Mouse (Mus musculus) hindbrain, postnatal 0 days (tissue): ENCODE results near the gene Fbxl5. TPM values are rescaled to one million over a fixed set of nuclear protein-coding genes. Genes with fewer than 3 reads are reported as not detected.

Source experiments
- ATAC-seq: fragments of 200-750 bp; cut with Nextera tagmentation; 2 replicates; pipeline ENCODE4 v1.8.0; 2017; ENCODE audit warnings: mild to moderate bottlenecking, moderate TSS enrichment, moderate library complexity
- DNase-seq: peaks from one replicate; pipeline ENCODE4 v3.0.0-alpha.2; 2015; ENCODE audit warnings: low spot score
- H3K27ac ChIP-seq: fragments of 300-500 bp; sonication (generic); 2 replicates; pipeline ENCODE4 v1.5.1; 2014; ENCODE audit warnings: mild to moderate bottlenecking
- H3K27me3 ChIP-seq: fragments of 300-500 bp; sonication (generic); 2 replicates; pipeline ENCODE4 v1.6.1; 2014; ENCODE audit warnings: low read length, mixed read lengths; ENCODE audit not compliant: insufficient read depth
- H3K36me3 ChIP-seq: fragments of 300-500 bp; sonication (generic); 2 replicates; pipeline ENCODE4 v1.6.1; 2014; ENCODE audit warnings: low read length, mixed read lengths; ENCODE audit not compliant: insufficient read depth
- H3K4me1 ChIP-seq: fragments of 300-500 bp; sonication (generic); 2 replicates; pipeline ENCODE4 v1.6.1; 2014; ENCODE audit warnings: antibody characterized with exemption, low read length, mixed read lengths; ENCODE audit not compliant: insufficient read depth
- H3K4me2 ChIP-seq: fragments of 300-500 bp; sonication (generic); 2 replicates; pipeline ENCODE4 v1.6.1; 2014; ENCODE audit warnings: low read depth, mild to moderate bottlenecking, low read length, moderate library complexity, mixed read lengths
- H3K4me3 ChIP-seq: fragments of 300-500 bp; sonication (generic); 2 replicates; pipeline ENCODE4 v1.5.1; 2014; ENCODE audit warnings: low read length
- H3K9ac ChIP-seq: fragments of 300-500 bp; sonication (generic); replicated peaks from 2 replicates; pipeline ENCODE4 v1.6.1; 2014; ENCODE audit warnings: mild to moderate bottlenecking, low read length, moderate library complexity, mixed read lengths
- H3K9me3 ChIP-seq: fragments of 300-500 bp; sonication (generic); 2 replicates; pipeline ENCODE4 v1.6.1; 2016; ENCODE audit warnings: low read length, mixed read lengths
- CTCF ChIP-seq: IDR thresholded peaks from 2 replicates; pipeline ENCODE4 v1.5.1; 2016; ENCODE audit warnings: antibody characterized with exemption, control low read depth, low read depth
- WGBS: fragments of 180-500 bp; shearing (Covaris S2); extraction: QIAGEN DNeasy Blood & Tissue Kit; methylation state at CpG from one replicate; pipeline ENCODE4 v1.1.7; 2014; 5-methylcytosine and 5-hydroxymethylcytosine counted together
- polyA plus RNA-seq: library from polyadenylated mRNA; unstranded; fragments of >200 nt; fragmentation: Nextera tagmentation; extraction: Ambion mirVana; gene quantifications from 2 replicates; pipeline ENCODE4 v1.2.1, GENCODE M21; 2015
- total RNA-seq: library from RNA; depleted of rRNA; stranded (reverse); fragments of >200 nt; gene quantifications from 2 replicates; pipeline ENCODE4 v1.2.3, GENCODE M21; 2014

The Fbxl5 gene
- total and polyA plus RNA-seq, 2 experiments from 2014 or later = 74.7 to 88.1 TPM

GRCm38 (mm10) chr5:43860096-43860495 lies 38.7 kb upstream of the Fbxl5 start:
- H3K4me2 ChIP-seq = no peak overlapping the region
- no peak overlapping the region for H3K4me3 ChIP-seq
- no peaks in the 10 kb centered on the region for H3K9me3 ChIP-seq
- no peak overlapping the region for H3K9ac ChIP-seq
- ATAC-seq (no peak), DNase-seq (no peak)
- no peaks in the 10 kb centered on the region for H3K36me3 ChIP-seq
- no peak overlapping the region for H3K27ac ChIP-seq
- no peaks in the 10 kb centered on the region for H3K27me3 ChIP-seq
- TF ChIP-seq CTCF = no peak
- 95% methylated on average over 5 of the region's 5 CpGs for WGBS
- H3K4me1 ChIP-seq = no peaks in the 10 kb centered on the region

- no peaks in the 10 kb centered on the region for H3K36me3 ChIP-seq
- no peak for DNase-seq
- no peak overlapping the region for H3K4me3 ChIP-seq
- no peak overlapping the region for H3K27ac ChIP-seq
- H3K4me1 ChIP-seq = no peaks in the 10 kb centered on the region
- no peak overlapping the region for H3K9ac ChIP-seq
- H3K4me2 ChIP-seq = no peak overlapping the region
- H3K9me3 ChIP-seq = no peaks in the 10 kb centered on the region
- WGBS = 89% methylated on average over 8 of the region's 8 CpGs
- no peak for ATAC-seq
- no peaks in the 10 kb centered on the region for H3K27me3 ChIP-seq
- no peak for TF ChIP-seq CTCF
Measured at GRCm38 (mm10) chr5:43859663-43860062, 38.2 kb upstream of the Fbxl5 start.

GRCm38 (mm10) chr5:43855769-43856168 lies 34.3 kb upstream of the Fbxl5 start:
- no peak overlapping the region for H3K4me3 ChIP-seq
- H3K27me3 ChIP-seq = no peaks in the 10 kb centered on the region
- DNase-seq (no peak), ATAC-seq (no peak)
- H3K36me3 ChIP-seq = no peaks in the 10 kb centered on the region
- H3K27ac ChIP-seq = no peak overlapping the region
- H3K4me2 ChIP-seq = no peak overlapping the region
- no peak for TF ChIP-seq CTCF
- WGBS = 84% methylated on average over 2 of the region's 2 CpGs
- H3K9ac ChIP-seq = no peak overlapping the region
- no peaks in the 10 kb centered on the region for H3K9me3 ChIP-seq
- no peaks in the 10 kb centered on the region for H3K4me1 ChIP-seq

GRCm38 (mm10) chr5:43853868-43854488 lies 32.5 kb upstream of the Fbxl5 start:
- no peak overlapping the region for H3K27ac ChIP-seq
- H3K36me3 ChIP-seq = no peaks in the 10 kb centered on the region
- no peak overlapping the region for H3K4me2 ChIP-seq
- H3K9me3 ChIP-seq = no peaks in the 10 kb centered on the region
- no peak overlapping the region for H3K4me3 ChIP-seq
- ATAC-seq (no peak), DNase-seq (no peak)
- no peak for TF ChIP-seq CTCF
- H3K27me3 ChIP-seq = no peaks in the 10 kb centered on the region
- H3K9ac ChIP-seq = no peak overlapping the region
- H3K4me1 ChIP-seq = no peaks in the 10 kb centered on the region
- WGBS = 82% methylated on average over 7 of the region's 7 CpGs

- no peak overlapping the region for H3K27ac ChIP-seq
- no peaks in the 10 kb centered on the region for H3K4me1 ChIP-seq
- TF ChIP-seq CTCF = no peak
- H3K9ac ChIP-seq = no peak overlapping the region
- H3K27me3 ChIP-seq = no peaks in the 10 kb centered on the region
- H3K36me3 ChIP-seq = no peaks in the 10 kb centered on the region
- H3K4me3 ChIP-seq = no peak overlapping the region
- no peaks in the 10 kb centered on the region for H3K9me3 ChIP-seq
- DNase-seq (no peak), ATAC-seq (no peak)
- no peak overlapping the region for H3K4me2 ChIP-seq
- WGBS = 79% methylated on average over 11 of the region's 11 CpGs
Measured at GRCm38 (mm10) chr5:43853096-43853867, 31.8 kb upstream of the Fbxl5 start.

- H3K4me3 ChIP-seq = no peak overlapping the region
- no peaks in the 10 kb centered on the region for H3K36me3 ChIP-seq
- no peak for ATAC-seq
- no peak overlapping the region for H3K4me2 ChIP-seq
- no peak overlapping the region for H3K9ac ChIP-seq
- no peak for TF ChIP-seq CTCF
- no peak overlapping the region for H3K27ac ChIP-seq
- H3K4me1 ChIP-seq = no peaks in the 10 kb centered on the region
- no peak for DNase-seq
- no peaks in the 10 kb centered on the region for H3K27me3 ChIP-seq
- H3K9me3 ChIP-seq = no peaks in the 10 kb centered on the region
- 84% methylated on average over 3 of the region's 3 CpGs for WGBS
Measured at GRCm38 (mm10) chr5:43848275-43848674, 26.8 kb upstream of the Fbxl5 start.

GRCm38 (mm10) chr5:43847555-43847954 lies 26.1 kb upstream of the Fbxl5 start:
- Histone ChIP-seq H3K27me3 (no peaks in the 10 kb centered on the region), H3K36me3 (no peaks in the 10 kb centered on the region), H3K9ac (no peak overlapping the region), H3K9me3 (no peaks in the 10 kb centered on the region), H3K4me2 (no peak overlapping the region), H3K4me1 (no peaks in the 10 kb centered on the region), H3K27ac (no peak overlapping the region), H3K4me3 (no peak overlapping the region)
- DNase-seq = no peak
- no peak for ATAC-seq
- no peak for TF ChIP-seq CTCF
